Mouse (Mus musculus) frontal cortex, postnatal 36 days (tissue): ENCODE measurements around the gene Klhl7.

Experiments used
- DNase-seq, 2 experiments: peaks; one replicate each; pipeline ENCODE4 v3.0.0; 2022; ENCODE audit warnings: low spot score in 2 of 2

Klhl7 gene

GRCm38 (mm10) chr5:24100106-24100809 lies at the start of gene Klhl7:
Klhl7 (plus strand) TSS chr5:24100605.
- DNase-seq: peak; percentile 88

GRCm38 (mm10) chr5:24051755-24052675 lies 48.4 kb upstream of the Klhl7 start:
- DNase-seq: no peak

- no peak for DNase-seq
Observed at GRCm38 (mm10) chr5:24053245-24054190, 46.9 kb upstream of the Klhl7 start.

GRCm38 (mm10) chr5:24054382-24054781 lies 46.0 kb upstream of the Klhl7 start:
- DNase-seq: no peak

GRCm38 (mm10) chr5:24056865-24057264 lies 43.5 kb upstream of the Klhl7 start:
- DNase-seq: no peak

- DNase-seq: no peak
Observed at GRCm38 (mm10) chr5:24057592-24057991, 42.8 kb upstream of the Klhl7 start.

- DNase-seq: no peak
Observed at GRCm38 (mm10) chr5:24060949-24061348, 39.5 kb upstream of the Klhl7 start.

GRCm38 (mm10) chr5:24063034-24063433 lies 37.4 kb upstream of the Klhl7 start:
- no peak for DNase-seq

GRCm38 (mm10) chr5:24063545-24063944 lies 36.9 kb upstream of the Klhl7 start:
- no peak for DNase-seq

- no peak for DNase-seq
Observed at GRCm38 (mm10) chr5:24068955-24069354, 31.4 kb upstream of the Klhl7 start.

GRCm38 (mm10) chr5:24072031-24072430 lies 28.4 kb upstream of the Klhl7 start:
- no peak for DNase-seq

GRCm38 (mm10) chr5:24076986-24077718 lies 23.3 kb upstream of the Klhl7 start:
- DNase-seq: peak; percentile 61 to 80

GRCm38 (mm10) chr5:24077739-24078306 lies 22.6 kb upstream of the Klhl7 start:
- no peak for DNase-seq

GRCm38 (mm10) chr5:24078420-24079179 lies 21.8 kb upstream of the Klhl7 start:
- DNase-seq: no peak

- DNase-seq: no peak
Observed at GRCm38 (mm10) chr5:24080826-24081225, 19.6 kb upstream of the Klhl7 start.

- no peak for DNase-seq
Observed at GRCm38 (mm10) chr5:24084835-24085234, 15.6 kb upstream of the Klhl7 start.

GRCm38 (mm10) chr5:24086241-24086640 lies 14.2 kb upstream of the Klhl7 start:
- DNase-seq: no peak

GRCm38 (mm10) chr5:24086865-24087264 lies 13.5 kb upstream of the Klhl7 start:
- DNase-seq: no peak

- DNase-seq: no peak
Observed at GRCm38 (mm10) chr5:24088451-24088850, 12.0 kb upstream of the Klhl7 start.

GRCm38 (mm10) chr5:24092496-24092895 lies 7.9 kb upstream of the Klhl7 start:
- DNase-seq: no peak
